ENCODE assay signal across 8 mouse cellular contexts in the genomic region with DNA sequence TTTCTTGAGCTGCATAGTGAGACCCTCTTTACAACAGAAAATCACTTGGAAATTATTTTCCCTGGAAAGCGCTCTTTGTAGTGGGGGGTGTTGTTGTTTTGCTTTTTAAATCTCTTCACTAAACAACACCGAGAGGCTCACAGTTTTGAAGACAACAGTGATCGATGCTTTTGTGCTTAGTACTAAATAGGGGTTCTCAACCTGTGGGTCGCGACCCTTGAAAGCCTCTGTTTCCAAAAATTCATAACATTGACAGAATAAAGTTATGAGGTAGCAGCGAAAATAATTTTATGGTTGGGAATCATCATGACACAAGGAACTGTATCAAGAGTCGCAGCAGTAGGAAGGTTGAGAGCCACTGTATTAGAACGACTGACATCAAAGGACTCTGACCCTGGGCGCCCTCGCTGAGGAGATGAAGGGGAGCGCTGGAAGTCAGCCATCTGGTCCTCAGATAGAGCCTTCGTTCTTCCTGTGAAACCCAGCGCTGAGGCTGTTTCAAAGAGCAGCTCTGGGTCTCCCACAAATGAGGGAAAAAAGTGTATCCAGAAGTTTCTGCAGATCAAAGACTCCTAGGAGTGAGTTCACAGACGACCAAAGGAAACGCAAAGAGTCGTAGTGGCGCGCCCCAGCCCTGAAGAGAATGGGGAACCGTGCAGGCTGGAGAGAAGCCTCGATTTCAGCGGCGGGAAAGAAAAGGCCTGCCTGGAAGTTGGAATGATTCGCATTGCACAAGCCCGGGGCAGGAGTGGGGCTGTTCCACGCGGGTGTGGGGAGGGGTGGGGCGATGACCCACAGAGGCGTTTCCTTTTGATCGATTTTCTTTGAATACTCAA. TPM values are rescaled to one million over a fixed set of nuclear protein-coding genes. Genes with fewer than 3 reads are reported as not detected.
DNase-seq lines count a peak whose midpoint lies in the region; ATAC-seq and TF ChIP-seq lines count a peak whose summit lies in the region.

No protein-coding gene starts in this region.

- H3K27ac ChIP-seq in limb, embryonic 14.5 days (replicated peaks; ENCODE audit: low read depth, low read length), result no peak overlapping the region
- no peak overlapping the region for H3K27ac ChIP-seq in midbrain, postnatal 0 days (ENCODE audit: low read depth, low read length)
- no peak overlapping the region for H3K27ac ChIP-seq in cerebellum, adult 2 months (ENCODE audit: insufficient read depth, low read length)

- H3K4me1 ChIP-seq in E14TG2a.4 (replicated peaks; ENCODE audit: low read depth, low read length), result peaks cover 21% of the 10 kb centered on the region
- H3K4me1 ChIP-seq in limb, embryonic 14.5 days (ENCODE audit: control insufficient read depth, insufficient read depth, low read length), result no peaks in the 10 kb centered on the region
- peaks cover 5% of the 10 kb centered on the region; the same call in 1 of the 2 replicates for H3K4me1 ChIP-seq in midbrain, postnatal 0 days (ENCODE audit: insufficient read depth, low read length)
- no peaks in the 10 kb centered on the region for H3K4me1 ChIP-seq in cerebellum, adult 2 months (ENCODE audit: control insufficient read depth, insufficient read depth, low read length)

- no peak for TF ChIP-seq POLR2A in limb, embryonic 14.5 days (IDR thresholded peaks at IDR 0.05; ENCODE audit: borderline replicate concordance, extremely low read depth, insufficient read depth, insufficient read length)
- TF ChIP-seq POLR2A in cerebellum, adult 2 months (IDR thresholded peaks at IDR 0.05; ENCODE audit: borderline replicate concordance, insufficient read depth, low read length), result no peak

- H3K4me3 ChIP-seq in E14TG2a.4 (replicated peaks; ENCODE audit: low read length), result peak overlapping the region; percentile 52
- peak overlapping the region; percentile 15 for H3K4me3 ChIP-seq in limb, embryonic 14.5 days (replicated peaks; ENCODE audit: low read length)
- no peak overlapping the region for H3K4me3 ChIP-seq in midbrain, postnatal 0 days (ENCODE audit: low read depth, low read length)
- H3K4me3 ChIP-seq in cerebellum, adult 2 months (replicated peaks; ENCODE audit: insufficient read depth, low read depth, low read length), result no peak overlapping the region

- 0 out of 2 replicates have a peak, but pooled peaks cover 2% of the 10 kb centered on the region for H3K9me3 ChIP-seq in E14TG2a.4 (ENCODE audit: low read length)
- no peaks in the 10 kb centered on the region for H3K9me3 ChIP-seq in limb, embryonic 14.5 days (ENCODE audit: control insufficient read depth, low read length)
- H3K9me3 ChIP-seq in midbrain, postnatal 0 days (ENCODE audit: low read length), result no peaks in the 10 kb centered on the region

- ATAC-seq in limb, embryonic 14.5 days (ENCODE audit: low FRiP score, low read depth), result no peak
- ATAC-seq in midbrain, postnatal 0 days (ENCODE audit: low FRiP score), result no peak
- no peak for ATAC-seq in inflammation-experienced regulatory T-cells, adult 6 months

- DNase-seq in adrenal gland, postnatal 36 days, result peak; percentile 51 to 71
- DNase-seq in heart, postnatal 4 days, result peak; percentile 6
- DNase-seq in limb, embryonic 14.5 days (ENCODE audit: low spot score), result peak; percentile 25
- no peak for DNase-seq in midbrain, postnatal 0 days (ENCODE audit: low spot score)
- DNase-seq in cerebellum, adult 2 months, result no peak
- no peak for DNase-seq in right cerebral cortex, postnatal 25 days

- peaks cover 7% of the 10 kb centered on the region; the same call in 1 of the 2 replicates for H3K27me3 ChIP-seq in E14TG2a.4 (ENCODE audit: insufficient read depth, low read length)
- H3K27me3 ChIP-seq in limb, embryonic 14.5 days (ENCODE audit: control insufficient read depth, insufficient read depth, low read length), result no peaks in the 10 kb centered on the region
- H3K27me3 ChIP-seq in midbrain, postnatal 0 days (ENCODE audit: insufficient read depth, low read length), result no peaks in the 10 kb centered on the region
- no peaks in the 10 kb centered on the region for H3K27me3 ChIP-seq in cerebellum, adult 2 months (ENCODE audit: control insufficient read depth, insufficient read depth, low read length)

- TF ChIP-seq CTCF in E14TG2a.4 (conservative IDR thresholded peaks at IDR 0.05; ENCODE audit: low read length), result no peak
- no peak for TF ChIP-seq CTCF in midbrain, postnatal 0 days (IDR thresholded peaks at IDR 0.05)
- TF ChIP-seq CTCF in cerebellum, adult 2 months (IDR thresholded peaks at IDR 0.05; ENCODE audit: borderline replicate concordance, insufficient read depth, low read depth, low read length), result no peak

- peak overlapping the region; percentile 49 for H3K4me2 ChIP-seq in limb, embryonic 14.5 days (replicated peaks; ENCODE audit: low read depth, low read length, severe bottlenecking)
- peak overlapping the region; percentile 28; the same call in 1 of the 2 replicates for H3K4me2 ChIP-seq in midbrain, postnatal 0 days (ENCODE audit: low read depth, low read length, poor library complexity, severe bottlenecking)

- WGBS in limb, embryonic 14.5 days, result 17% methylated on average over 29 of the region's 29 CpGs
- WGBS in midbrain, postnatal 0 days, result 20% methylated on average over 29 of the region's 29 CpGs
- WGBS in cerebellum, adult 2 months, result 24% methylated on average over 29 of the region's 29 CpGs

- no peaks in the 10 kb centered on the region for H3K36me3 ChIP-seq in E14TG2a.4 (ENCODE audit: insufficient read depth, low read length)
- H3K36me3 ChIP-seq in limb, embryonic 14.5 days (ENCODE audit: control insufficient read depth, insufficient read depth, low read length), result no peaks in the 10 kb centered on the region
- no peaks in the 10 kb centered on the region for H3K36me3 ChIP-seq in midbrain, postnatal 0 days (ENCODE audit: insufficient read depth, low read length)

- peak overlapping the region; percentile 22 for H3K9ac ChIP-seq in limb, embryonic 14.5 days (ENCODE audit: low read depth, low read length, severe bottlenecking)
- H3K9ac ChIP-seq in midbrain, postnatal 0 days (replicated peaks; ENCODE audit: low read length, poor library complexity, severe bottlenecking), result no peak overlapping the region

RNA-seq across cellular contexts. Expression of a gene that starts 37.3 kb away (rescaled TPM):
- total RNA-seq in adrenal gland, postnatal 36 days (2021), result 1 to 10 TPM; 3.8 to 6.7 TPM
- total RNA-seq in heart, postnatal 4 days (2021), result 1 to 10 TPM; 2.8 to 2.9 TPM
- 4.2 and 4.9 TPM in 2 replicates for polyA plus RNA-seq in limb, embryonic 14.5 days (2012; rRNA removed)
- 4.4 and 6.1 TPM in 2 replicates for polyA plus RNA-seq in limb, embryonic 14.5 days (2014; fragmentation: Nextera tagmentation; extraction: Ambion mirVana)
- total RNA-seq in midbrain, postnatal 0 days (2014; rRNA removed), result 3.8 and 6.0 TPM in 2 replicates
- 1.5 and 2.7 TPM in 2 replicates for polyA plus RNA-seq in midbrain, postnatal 0 days (2015; fragmentation: Nextera tagmentation; extraction: Ambion mirVana)
- 3.8 and 4.4 TPM in 2 replicates for polyA plus RNA-seq in cerebellum, adult 2 months (2012; rRNA removed)
- 1 to 10 TPM; 1.8 to 2.5 (median 1.8) TPM for polyA plus RNA-seq in inflammation-experienced regulatory T-cells, adult 6 months (2017; shearing (Covaris generic))

Comparison
In these comparisons a context has a peak if more than half of its experiments do, and no peak if none do; other contexts are left out.
1. H3K4me3 ChIP-seq: peak in E14TG2a.4 (single experiment) and limb, embryonic 14.5 days (single experiment); none in midbrain, postnatal 0 days (single experiment) and cerebellum, adult 2 months (single experiment).
2. DNase-seq: peak in adrenal gland, postnatal 36 days (2 of 2), heart, postnatal 4 days (single experiment) and limb, embryonic 14.5 days (single experiment); none in midbrain, postnatal 0 days (single experiment), cerebellum, adult 2 months (0 of 2) and right cerebral cortex, postnatal 25 days (single experiment).